Mouse (Mus musculus) embryonic facial prominence, embryonic 12.5 days (tissue): ENCODE results near the gene Mrgpre. TPM values are rescaled to one million over a fixed set of nuclear protein-coding genes. Genes with fewer than 3 reads are reported as not detected.
A peak's percentile ranks its signal among the peaks of the same experiment; 100 is the strongest.

Source experiments
- ATAC-seq: fragments of 200-750 bp; cut with Nextera tagmentation; 2 replicates; pipeline ENCODE4 v1.8.0; 2017; ENCODE audit not compliant: insufficient number of reproducible peaks, insufficient read depth, low FRiP score, low TSS enrichment
- H3K27ac ChIP-seq: fragments of 300-500 bp; sonication (generic); 2 replicates; pipeline ENCODE4 v1.5.1; 2016; ENCODE audit warnings: mild to moderate bottlenecking
- H3K27me3 ChIP-seq: fragments of 300-500 bp; sonication (generic); 2 replicates; pipeline ENCODE4 v1.6.1; 2016; ENCODE audit warnings: mild to moderate bottlenecking, moderate library complexity
- H3K36me3 ChIP-seq: fragments of 300-500 bp; sonication (generic); 2 replicates; pipeline ENCODE4 v1.6.1; 2016; ENCODE audit warnings: mild to moderate bottlenecking
- H3K4me1 ChIP-seq: fragments of 300-500 bp; sonication (generic); 2 replicates; pipeline ENCODE4 v1.6.1; 2016
- H3K4me2 ChIP-seq: fragments of 300-500 bp; sonication (generic); replicated peaks from 2 replicates; pipeline ENCODE4 v1.6.1; 2016; ENCODE audit warnings: mild to moderate bottlenecking, moderate library complexity
- H3K4me3 ChIP-seq: fragments of 300-500 bp; sonication (generic); 2 replicates; pipeline ENCODE4 v1.5.1; 2016; ENCODE audit warnings: mild to moderate bottlenecking
- H3K9ac ChIP-seq: fragments of 300-500 bp; sonication (generic); 2 replicates; pipeline ENCODE4 v1.6.1; 2016; ENCODE audit warnings: mild to moderate bottlenecking, moderate library complexity
- H3K9me3 ChIP-seq: fragments of 300-500 bp; sonication (generic); 2 replicates; pipeline ENCODE4 v1.6.1; 2016; ENCODE audit warnings: mild to moderate bottlenecking, moderate library complexity
- WGBS: fragments of 180-500 bp; shearing (Covaris S2); methylation state at CpG from one replicate; pipeline ENCODE4 v1.1.7; 2016; 5-methylcytosine and 5-hydroxymethylcytosine counted together
- polyA plus RNA-seq: library from polyadenylated mRNA; unstranded; fragments of >200 nt; fragmentation: Nextera tagmentation; extraction: Ambion mirVana; gene quantifications from 2 replicates; pipeline ENCODE4 v1.2.1, GENCODE M21; 2016

The Mrgpre gene
- polyA plus RNA-seq, 1 experiment from 2014 or later, result 1.5 TPM

DNA sequence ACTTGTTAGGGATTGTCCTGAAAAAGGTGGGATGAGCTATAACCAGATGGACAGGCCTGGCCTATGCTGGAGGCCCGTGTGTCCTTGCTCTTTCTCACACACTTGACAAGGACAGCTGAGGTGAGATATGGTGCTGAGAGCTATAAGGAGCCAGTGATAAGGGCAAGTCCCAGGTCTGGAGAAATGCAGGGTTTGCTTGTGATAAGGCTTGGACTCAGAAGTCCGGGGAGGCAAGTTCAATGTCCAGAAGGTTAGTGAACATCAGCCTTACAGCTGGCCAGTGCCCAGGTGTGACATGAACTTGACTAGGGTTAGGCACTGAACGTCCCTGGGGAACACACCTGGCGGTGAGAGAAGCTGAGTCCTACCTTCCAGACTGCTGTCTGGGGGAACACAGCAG, 32.2 kb downstream of the Mrgpre start:
- peaks cover 19% of the 10 kb centered on the region for H3K27me3 ChIP-seq

DNA sequence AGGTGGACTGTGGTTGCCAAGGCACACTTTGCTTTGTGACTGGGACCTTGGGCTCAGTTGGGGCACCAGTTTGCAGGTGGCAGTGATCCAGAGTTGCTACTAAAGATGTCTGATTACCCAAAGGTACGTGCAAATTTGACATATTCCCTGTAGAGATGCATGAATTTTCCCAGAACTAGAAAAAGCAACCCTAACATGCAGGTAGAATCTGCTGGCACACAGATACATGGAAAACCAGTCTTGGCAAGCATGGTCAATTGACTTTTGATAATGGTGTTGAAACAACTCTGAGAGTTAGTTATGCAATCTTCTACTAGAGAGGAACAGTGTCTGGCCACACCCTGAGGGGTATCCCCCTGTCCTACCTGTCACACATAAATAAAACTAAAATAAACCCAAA, 32.9 kb downstream of the Mrgpre start:
- Histone ChIP-seq H3K4me3 (no peak overlapping the region), H3K36me3 (no peaks in the 10 kb centered on the region), H3K4me1 (peaks cover 8% of the 10 kb centered on the region), H3K9ac (no peak overlapping the region), H3K9me3 (no peaks in the 10 kb centered on the region), H3K4me2 (no peak overlapping the region), H3K27me3 (peaks cover 18% of the 10 kb centered on the region), H3K27ac (no peak overlapping the region)
- no peak for ATAC-seq
- 70% methylated on average over 1 of the region's 1 CpGs for WGBS

More for the DNA sequence above, 32.2 kb downstream of the Mrgpre start:
- Histone ChIP-seq H3K36me3 (no peaks in the 10 kb centered on the region), H3K9ac (no peak overlapping the region), H3K4me3 (no peak overlapping the region), H3K4me1 (peaks cover 13% of the 10 kb centered on the region), H3K4me2 (no peak overlapping the region), H3K27ac (no peak overlapping the region), H3K9me3 (no peaks in the 10 kb centered on the region)
- 63% methylated on average over 4 of the region's 4 CpGs for WGBS
- no peak for ATAC-seq

DNA sequence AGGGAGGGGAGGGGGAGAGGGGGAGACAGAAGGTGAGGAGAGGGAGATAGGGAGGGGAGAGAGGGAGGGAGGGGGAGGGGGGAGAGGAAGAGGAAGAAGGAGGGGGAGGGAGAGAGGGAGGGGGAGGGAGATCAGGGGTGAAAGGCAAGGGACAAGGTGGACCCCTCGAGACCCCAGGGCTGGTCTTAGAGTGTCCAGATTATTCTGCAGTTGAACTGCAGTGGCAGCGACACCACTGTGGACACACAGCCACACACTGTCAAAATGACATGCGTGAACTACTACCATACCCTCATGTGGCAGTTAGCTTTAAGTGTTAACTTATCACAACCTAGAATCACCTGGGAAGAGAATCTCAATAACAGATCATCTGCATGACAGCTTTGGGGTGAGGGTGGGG, 35.3 kb downstream of the Mrgpre start:
- H3K9ac ChIP-seq, result no peak overlapping the region; the same call in 1 of the 2 replicates
- 55% methylated on average over 3 of the region's 3 CpGs for WGBS
- H3K36me3 ChIP-seq, result no peaks in the 10 kb centered on the region
- peak overlapping the region; percentile 44; the same call in 1 of the 2 replicates for H3K4me2 ChIP-seq
- H3K27me3 ChIP-seq, result no peaks in the 10 kb centered on the region
- H3K4me1 ChIP-seq, result peaks cover 7% of the 10 kb centered on the region
- no peaks in the 10 kb centered on the region for H3K9me3 ChIP-seq
- no peak for ATAC-seq
- no peak overlapping the region for H3K4me3 ChIP-seq
- H3K27ac ChIP-seq, result no peak overlapping the region

DNA sequence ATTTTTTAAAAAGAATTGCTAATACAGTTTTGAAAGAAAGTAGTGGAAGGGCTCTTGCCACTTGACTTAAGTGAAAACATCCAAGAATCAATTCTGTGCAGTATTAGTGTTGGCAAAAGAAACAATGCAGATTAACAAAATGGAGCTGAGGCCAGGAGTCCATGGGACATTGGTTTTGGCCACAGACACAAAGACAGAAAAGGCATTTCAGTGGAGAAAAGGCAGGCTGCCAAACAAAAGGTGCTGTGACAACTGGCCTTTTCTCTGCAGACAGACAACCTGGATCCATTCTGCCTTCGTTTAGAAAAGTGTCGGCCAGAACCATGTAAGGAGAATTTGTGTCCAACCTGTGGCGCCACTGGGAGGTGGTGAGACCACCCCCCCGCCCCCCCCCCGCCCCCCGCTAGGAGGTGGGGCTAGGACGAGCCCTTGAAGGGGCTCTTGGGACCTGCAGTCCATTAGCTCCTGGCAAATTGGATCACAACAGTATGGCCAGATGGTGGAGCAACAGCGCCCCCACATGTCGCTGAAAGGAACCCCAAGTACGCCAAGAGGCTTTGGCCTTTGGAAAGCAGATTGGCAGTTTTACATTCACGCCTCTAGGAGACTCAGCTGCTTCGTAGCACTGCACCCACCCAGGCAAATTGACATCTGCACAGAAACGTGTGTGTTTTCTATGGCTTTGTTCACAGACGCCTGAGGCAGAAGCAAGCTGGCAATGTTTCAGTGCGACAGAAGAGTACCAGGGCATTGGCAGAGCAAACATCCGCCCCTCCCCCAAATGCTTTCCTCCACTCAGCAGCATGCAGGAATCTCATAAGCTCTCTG, 36.0 kb downstream of the Mrgpre start:
- WGBS, result 4% methylated on average over 16 of the region's 16 CpGs
- Histone ChIP-seq H3K4me3 (peak overlapping the region; percentile 13; the same call in 1 of the 2 replicates), H3K4me2 (peak overlapping the region; percentile 44), H3K27me3 (no peaks in the 10 kb centered on the region), H3K9ac (peak overlapping the region; percentile 40; the same call in 1 of the 2 replicates), H3K36me3 (no peaks in the 10 kb centered on the region), H3K27ac (peak overlapping the region; percentile 41; the same call in 1 of the 2 replicates), H3K9me3 (no peaks in the 10 kb centered on the region), H3K4me1 (peaks cover 7% of the 10 kb centered on the region)
- peak; percentile 32; the same call in 1 of the 2 replicates for ATAC-seq

DNA sequence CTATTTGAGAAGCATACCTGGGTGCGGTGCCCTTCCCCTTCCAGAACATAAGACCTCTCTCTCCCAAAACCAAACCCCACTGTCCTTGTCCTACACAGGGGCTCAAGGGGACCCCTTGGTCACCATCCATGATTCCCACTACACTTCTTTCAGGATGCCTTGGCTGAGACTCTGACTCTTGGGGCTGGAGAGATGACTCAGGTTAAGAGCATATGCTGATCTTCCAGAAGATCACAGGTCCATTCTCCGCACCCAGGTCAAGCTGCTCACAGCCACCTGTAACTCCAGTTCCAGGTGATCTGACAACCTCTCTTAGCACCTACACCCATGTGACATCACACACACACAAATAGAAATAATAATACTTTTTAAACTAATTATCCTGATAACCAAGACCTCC, 43.6 kb downstream of the Mrgpre start:
- no peaks in the 10 kb centered on the region for H3K27me3 ChIP-seq
- H3K9ac ChIP-seq, result peak overlapping the region; percentile 87

DNA sequence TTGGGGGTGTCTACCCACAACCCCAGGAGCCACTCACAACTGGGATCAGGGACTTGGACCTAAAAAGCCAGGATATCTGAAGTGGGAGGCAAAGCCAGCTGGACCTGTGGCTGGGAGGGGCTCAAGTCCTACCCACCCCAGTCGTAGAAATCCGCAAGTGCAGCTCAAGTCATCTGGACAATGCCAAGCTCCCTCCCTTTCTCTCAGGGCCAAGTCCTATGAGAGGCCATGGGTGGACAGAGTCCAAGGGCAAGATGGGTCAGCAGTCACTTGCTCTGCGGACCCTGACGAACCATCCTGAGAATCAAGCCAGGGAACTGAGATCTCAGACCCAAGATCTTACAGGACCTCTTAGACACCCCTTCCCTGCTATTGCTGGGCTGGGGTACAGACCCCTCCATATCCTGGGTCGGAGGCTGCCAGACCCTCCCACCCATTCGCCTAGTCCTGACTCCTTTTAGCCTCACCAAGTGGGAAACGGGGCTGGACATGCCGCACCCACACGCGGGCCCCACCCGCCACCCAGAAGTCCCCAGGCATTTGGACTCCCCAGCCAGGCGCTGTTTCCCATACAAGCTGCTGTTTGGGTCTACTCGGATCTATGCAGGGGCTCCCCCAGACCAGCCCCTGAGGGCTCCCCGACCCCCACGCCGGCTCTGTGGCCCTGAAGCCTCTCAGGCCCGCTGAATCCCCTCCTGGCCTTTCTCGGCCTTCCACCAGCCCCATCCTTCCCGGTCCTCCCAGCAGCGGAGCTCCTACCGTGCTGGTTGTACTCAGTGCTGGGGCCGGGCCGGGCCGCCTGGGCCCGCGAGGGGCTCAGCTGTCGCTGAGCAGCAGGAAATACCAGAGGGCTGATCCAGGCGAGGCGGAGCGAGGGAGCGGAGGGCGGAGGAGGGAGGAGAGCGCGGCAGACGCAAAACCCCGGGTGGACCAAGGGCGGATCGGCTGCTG, 44.5 kb downstream of the Mrgpre start:
- no peaks in the 10 kb centered on the region for H3K27me3 ChIP-seq
- no peaks in the 10 kb centered on the region for H3K36me3 ChIP-seq
- WGBS, result 3% methylated on average over 38 of the region's 38 CpGs
- peak overlapping the region; percentile 59 for H3K27ac ChIP-seq
- peak overlapping the region; percentile 78 for H3K4me2 ChIP-seq
- ATAC-seq, result peak; percentile 92
- peaks cover 24% of the 10 kb centered on the region for H3K4me1 ChIP-seq
- H3K9me3 ChIP-seq, result no peaks in the 10 kb centered on the region
- peak overlapping the region; percentile 87 for H3K9ac ChIP-seq
- peak overlapping the region; percentile 67 for H3K4me3 ChIP-seq

More for the DNA sequence above, 43.6 kb downstream of the Mrgpre start:
- H3K4me3 ChIP-seq, result peak overlapping the region; percentile 67
- H3K4me2 ChIP-seq, result peak overlapping the region; percentile 78
- no peak for ATAC-seq
- H3K36me3 ChIP-seq, result no peaks in the 10 kb centered on the region
- no peaks in the 10 kb centered on the region for H3K9me3 ChIP-seq
- peaks cover 24% of the 10 kb centered on the region for H3K4me1 ChIP-seq
- WGBS, result 16% methylated on average over 2 of the region's 2 CpGs
- H3K27ac ChIP-seq, result peak overlapping the region; percentile 59; the same call in 1 of the 2 replicates

DNA sequence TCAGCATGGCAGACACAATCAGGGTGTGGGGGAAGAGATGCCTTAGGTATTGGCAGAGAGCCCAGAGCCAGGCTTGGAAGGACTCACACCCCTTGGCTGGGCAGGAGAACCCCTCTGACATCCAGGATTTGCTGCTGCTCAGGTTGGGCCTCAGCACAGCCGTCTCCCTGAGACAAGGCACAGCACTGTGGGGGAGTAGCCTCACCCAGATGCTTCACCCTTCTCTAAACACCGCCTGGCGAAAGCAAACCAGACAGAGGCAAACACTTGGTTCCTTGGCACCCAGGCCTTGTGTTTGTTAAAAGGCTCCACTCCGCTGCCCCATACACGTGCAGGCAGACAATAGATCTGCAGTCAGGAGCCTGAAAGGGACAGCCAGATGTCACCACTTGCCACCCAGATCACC, 45.7 kb downstream of the Mrgpre start:
- Histone ChIP-seq H3K27ac (peak overlapping the region; percentile 24; the same call in 1 of the 2 replicates), H3K36me3 (no peaks in the 10 kb centered on the region)

DNA sequence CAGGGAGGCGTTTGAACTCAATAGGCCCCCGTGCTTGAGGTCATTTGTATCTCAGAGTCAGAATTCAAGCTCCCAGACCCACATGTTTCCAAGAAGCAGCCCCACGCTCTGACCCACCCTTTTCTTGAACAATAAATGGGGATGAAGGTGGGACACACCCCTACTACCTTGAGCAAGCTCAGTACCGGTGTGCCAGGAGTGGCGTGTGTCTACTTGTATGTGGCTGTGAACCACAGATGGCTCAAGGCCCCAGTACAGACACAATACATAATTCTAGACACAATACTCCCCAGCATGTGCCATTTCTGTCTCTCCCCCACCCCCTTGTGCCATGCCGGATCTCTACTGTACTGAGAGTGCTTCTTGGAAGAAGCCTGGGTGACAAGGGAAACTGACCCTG, 46.1 kb downstream of the Mrgpre start:
- peak overlapping the region; percentile 78 for H3K4me2 ChIP-seq
- H3K27ac ChIP-seq, result no peak overlapping the region
- no peaks in the 10 kb centered on the region for H3K36me3 ChIP-seq
- H3K9me3 ChIP-seq, result no peaks in the 10 kb centered on the region
- H3K4me3 ChIP-seq, result peak overlapping the region; percentile 67
- H3K9ac ChIP-seq, result 0 out of 2 replicates have a peak overlapping the region, but pooled peaks have one; percentile 87
- H3K27me3 ChIP-seq, result no peaks in the 10 kb centered on the region
- no peak for ATAC-seq
- WGBS, result 68% methylated on average over 6 of the region's 6 CpGs
- H3K4me1 ChIP-seq, result peaks cover 24% of the 10 kb centered on the region

More for the DNA sequence above, 45.7 kb downstream of the Mrgpre start:
- Histone ChIP-seq H3K4me3 (peak overlapping the region; percentile 67), H3K9ac (peak overlapping the region; percentile 87; the same call in 1 of the 2 replicates), H3K4me1 (peaks cover 24% of the 10 kb centered on the region), H3K27me3 (no peaks in the 10 kb centered on the region), H3K9me3 (no peaks in the 10 kb centered on the region), H3K4me2 (peak overlapping the region; percentile 78)
- no peak for ATAC-seq
- 51% methylated on average over 5 of the region's 5 CpGs for WGBS

DNA sequence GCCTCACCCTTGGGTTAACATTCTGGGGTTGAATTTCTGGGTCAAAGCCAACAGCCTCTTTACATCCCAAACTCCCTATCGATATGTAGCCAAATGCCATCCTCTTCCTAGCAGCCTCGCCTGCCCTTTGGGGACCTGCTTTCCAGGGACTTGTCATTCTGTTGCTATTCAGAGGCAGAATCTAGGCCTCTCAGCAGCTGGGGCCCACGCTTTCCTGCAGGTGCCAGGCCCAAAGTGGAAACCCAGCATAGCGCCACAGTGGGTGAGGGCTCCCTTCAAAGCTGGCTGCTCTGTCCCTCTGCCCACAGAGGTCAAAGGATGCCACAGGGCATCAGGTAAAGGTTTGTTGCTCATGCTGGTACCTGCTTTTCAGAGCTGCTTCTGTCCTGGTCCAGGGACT, 50.6 kb downstream of the Mrgpre start:
- Histone ChIP-seq H3K4me1 (peaks cover 11% of the 10 kb centered on the region), H3K4me2 (no peak overlapping the region), H3K27ac (no peak overlapping the region), H3K9ac (no peak overlapping the region), H3K36me3 (no peaks in the 10 kb centered on the region), H3K4me3 (no peak overlapping the region), H3K27me3 (no peaks in the 10 kb centered on the region), H3K9me3 (no peaks in the 10 kb centered on the region)
- ATAC-seq, result no peak
- 88% methylated on average over 4 of the region's 4 CpGs for WGBS

DNA sequence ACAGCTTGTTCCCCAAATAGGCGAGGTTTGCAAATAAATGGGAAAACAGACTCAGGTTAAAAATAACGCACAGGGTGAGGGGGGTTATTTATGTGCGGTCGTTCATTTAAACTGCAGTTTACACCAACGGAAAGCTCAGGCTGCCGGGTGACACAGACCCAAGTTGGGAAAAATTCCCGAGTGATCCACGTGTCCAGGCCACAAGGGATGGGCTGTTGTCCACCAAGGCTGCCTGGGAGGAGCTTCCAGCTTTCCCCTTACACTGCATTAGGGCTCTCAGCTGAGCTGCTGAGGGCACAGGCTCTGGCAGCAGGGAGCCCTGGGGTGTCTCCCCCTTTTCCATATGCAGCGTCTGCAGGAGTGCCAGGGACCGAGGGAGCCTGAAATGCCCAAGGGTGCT, 54.4 kb downstream of the Mrgpre start:
- H3K9ac ChIP-seq, result no peak overlapping the region; the same call in 1 of the 2 replicates
- H3K27me3 ChIP-seq, result no peaks in the 10 kb centered on the region
- no peak for ATAC-seq
- H3K27ac ChIP-seq, result no peak overlapping the region
- 83% methylated on average over 10 of the region's 10 CpGs for WGBS
- H3K9me3 ChIP-seq, result no peaks in the 10 kb centered on the region
- H3K4me2 ChIP-seq, result no peak overlapping the region
- H3K4me3 ChIP-seq, result no peak overlapping the region
- no peaks in the 10 kb centered on the region for H3K4me1 ChIP-seq
- 0 out of 2 replicates have a peak, but pooled peaks cover 5% of the 10 kb centered on the region for H3K36me3 ChIP-seq
